Mouse (Mus musculus) CD4-positive naive resting alpha-beta T cell, adult 57 days (primary cell): Measurements from ENCODE around the gene Gjb2. TPM values are rescaled to one million over a fixed set of nuclear protein-coding genes. Genes with fewer than 3 reads are reported as not detected.

Experiments
- total RNA-seq: library from RNA; stranded (reverse); gene quantifications from one replicate; pipeline ENCODE4 v1.2.4, GENCODE M21; 2023

Gene Gjb2
- total RNA-seq: 0.62 TPM

DNA sequence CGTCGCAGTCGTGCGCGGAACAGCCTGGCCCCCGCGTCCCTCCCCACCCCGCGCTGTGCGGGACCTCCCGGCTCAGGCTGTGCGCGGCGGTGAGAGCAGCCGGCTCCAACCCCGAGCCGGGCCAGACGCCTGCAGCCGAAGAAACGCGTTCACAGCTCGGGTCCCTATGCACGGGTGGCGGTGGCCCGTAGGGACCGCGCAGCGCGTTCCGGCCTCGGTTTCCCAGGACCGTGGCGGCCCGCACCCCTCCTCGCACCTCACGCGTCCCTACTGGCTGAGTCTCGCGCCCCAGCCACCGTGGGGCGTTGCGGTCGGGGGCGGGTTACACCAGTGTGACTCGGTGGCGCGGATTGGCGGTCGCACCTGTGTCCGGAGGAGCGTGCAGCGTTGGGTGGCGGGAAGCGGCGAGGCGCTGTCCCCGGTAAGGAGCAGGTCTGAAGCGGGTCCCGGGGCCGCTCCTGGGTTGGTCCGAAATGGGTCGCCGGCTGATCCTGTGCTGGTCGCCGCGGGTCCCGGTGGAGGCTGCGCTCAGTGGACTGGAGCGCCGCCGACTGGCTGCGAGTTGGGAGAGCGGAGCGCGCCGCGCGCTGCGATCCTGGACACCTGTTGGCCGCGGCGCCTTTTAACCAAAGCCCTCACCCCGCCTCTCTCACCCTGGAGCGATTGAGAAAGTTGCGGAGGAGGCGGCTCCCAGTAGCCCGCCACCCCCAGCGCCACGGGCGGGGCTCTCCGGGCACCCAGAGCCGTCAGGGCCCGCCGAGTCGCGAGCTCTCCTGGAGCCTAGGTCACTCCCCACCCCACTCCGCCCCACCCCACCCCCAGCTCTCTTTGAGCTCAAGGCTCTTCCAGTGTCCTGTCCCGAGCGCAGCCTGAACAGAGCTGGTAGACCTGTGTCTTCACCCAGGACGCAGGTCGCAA is at the start of gene Gjb2:
Gene Gjb2 (minus strand): TSS at position 597 of the 918 bp plus-strand sequence.

DNA sequence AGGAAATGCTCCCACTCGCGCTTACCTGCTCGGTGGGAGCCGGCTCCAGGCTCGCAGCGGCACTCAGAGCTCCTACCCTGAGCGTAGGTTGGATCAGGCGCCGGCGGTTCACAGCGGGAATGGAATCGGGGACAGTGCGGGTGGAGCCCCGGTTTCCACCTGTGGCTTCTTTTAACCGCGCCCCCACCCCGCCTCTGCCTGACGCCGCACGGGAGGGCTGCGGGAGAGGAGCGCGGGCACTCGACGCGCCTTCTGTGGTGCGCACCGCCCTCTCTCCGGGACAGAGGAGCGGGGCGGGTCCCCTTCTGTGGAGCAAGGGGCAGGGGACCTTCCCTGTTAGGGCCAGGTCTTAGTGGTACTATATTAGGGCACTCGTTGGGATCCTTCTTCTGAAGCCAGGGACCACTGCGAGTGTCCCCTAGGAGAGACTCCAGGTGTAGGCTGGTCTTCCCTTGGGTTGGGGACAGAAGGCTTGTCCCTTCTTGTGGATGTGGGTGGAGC is 28.7 kb upstream of the Gjb2 start, which contains the start of gene Gjb6:
Gene Gjb6 (minus strand): TSS at position 451 of the 501 bp plus-strand sequence.

DNA sequence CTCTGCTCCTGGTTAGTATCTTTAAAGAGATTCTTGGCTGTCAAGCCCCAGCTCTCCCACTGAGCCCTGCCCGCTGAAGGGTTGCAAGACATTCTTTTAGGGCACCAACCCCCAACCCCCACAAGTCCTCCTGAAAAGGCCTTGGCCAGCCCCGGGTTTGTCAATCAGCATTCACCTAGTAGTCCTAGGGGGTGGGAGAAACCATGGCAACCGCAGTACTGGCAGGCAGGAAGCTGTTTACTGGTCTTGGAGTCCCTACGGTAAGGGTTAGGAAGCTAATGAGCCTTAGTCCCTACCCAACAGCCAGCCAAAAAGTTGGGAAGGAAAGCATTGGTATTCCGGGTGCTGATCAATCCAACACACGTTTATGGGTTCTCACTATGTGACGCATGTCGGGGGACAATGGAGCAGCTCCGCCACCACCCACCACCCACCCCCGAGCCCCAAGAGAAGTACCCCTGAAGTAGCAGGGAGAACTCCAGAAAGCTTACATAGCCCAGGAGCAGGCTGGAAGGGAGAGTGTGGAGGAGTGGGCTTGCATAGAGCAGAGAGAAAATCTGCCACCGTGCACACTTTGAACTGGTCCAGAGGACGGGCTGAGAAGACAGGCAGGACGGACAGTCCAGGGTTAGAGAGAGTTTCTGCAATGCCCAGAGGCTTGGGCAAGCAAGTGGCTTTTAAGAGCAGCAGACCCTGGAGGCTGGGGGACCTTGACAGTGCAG is 11.5 kb upstream of the Gjb2 start, which contains the start of gene Gm4491:
Gene Gm4491 (minus strand): TSS at position 61 of the 722 bp plus-strand sequence.

DNA sequence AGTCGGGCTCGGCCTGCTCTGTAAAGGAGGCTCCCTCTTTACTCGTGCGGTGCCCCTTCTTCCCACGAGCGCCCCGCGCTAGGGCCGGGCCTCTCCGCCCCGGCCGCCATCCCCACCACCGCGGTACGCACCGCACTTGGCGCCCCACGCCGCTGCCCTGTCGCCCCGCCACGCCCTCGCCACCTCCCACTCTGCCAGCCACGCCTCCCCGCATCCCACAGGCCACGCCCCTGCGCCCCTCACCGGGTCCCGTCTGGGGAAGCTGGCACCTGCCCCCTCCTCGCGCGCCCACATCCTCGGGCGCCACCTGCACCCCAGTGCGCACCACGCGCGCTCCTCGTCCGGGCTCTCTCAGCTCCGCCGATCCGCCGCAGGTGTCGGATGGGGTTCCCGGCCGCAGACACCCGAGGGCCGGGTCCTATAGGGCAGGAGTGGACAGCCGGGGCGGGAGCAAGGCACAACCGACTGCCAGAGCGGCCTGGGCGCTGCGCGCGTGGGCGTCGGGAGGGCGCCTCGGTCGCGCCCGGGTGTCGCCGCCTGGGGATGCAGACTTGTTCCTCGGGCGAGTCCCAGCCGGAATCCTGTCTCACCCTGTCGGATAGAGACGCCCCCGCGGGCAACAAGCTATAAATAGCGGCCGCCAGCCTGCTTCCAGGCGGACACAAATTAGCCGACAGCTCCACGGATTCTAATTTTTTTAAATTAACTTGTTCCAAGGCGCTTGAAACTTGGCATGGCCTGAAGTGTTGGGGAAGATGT is 46.8 kb downstream of the Gjb2 start, which contains the start of gene Gja3:
Gene Gja3 (minus strand): TSS at position 538 of the 759 bp plus-strand sequence.

Other genes with a start within 250 kb of the Gjb2 start
- gene Zmym2, start 218.0 kb downstream of the Gjb2 start, total RNA-seq: 129 TPM
- gene Gja3, start 46.6 kb downstream of the Gjb2 start, total RNA-seq: not detected
- gene Gm4491, start 11.2 kb upstream of the Gjb2 start, total RNA-seq: not detected
- gene Gjb6, start 28.9 kb upstream of the Gjb2 start, total RNA-seq: not detected